Mouse (Mus musculus): ENCODE data around the gene Tenm3. TPM values are rescaled to one million over a fixed set of nuclear protein-coding genes. Genes with fewer than 3 reads are reported as not detected.

Gene Tenm3
- total RNA-seq, 2 experiments from 2014 or later: 78.0 to 80.1 TPM

DNA sequence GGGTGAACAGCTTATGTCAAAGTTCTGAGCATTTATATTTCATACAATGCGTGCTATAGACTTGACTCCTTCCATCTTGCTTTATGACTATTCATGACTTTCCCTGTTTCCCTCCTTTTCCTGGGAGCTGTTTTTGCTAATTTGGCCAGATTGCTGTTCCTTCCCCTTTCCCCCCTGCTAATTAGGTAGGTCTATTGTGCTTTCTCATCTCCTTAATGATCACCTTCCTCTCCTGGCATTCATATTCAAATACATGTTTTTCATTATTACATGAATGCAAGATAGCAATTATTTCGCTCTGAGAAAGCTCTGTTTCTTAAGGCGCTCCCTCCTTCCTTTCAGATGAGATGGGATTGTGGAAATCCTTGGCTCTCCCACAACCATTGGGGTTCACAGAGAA lies 178.6 kb downstream of the Tenm3 start:
- no peak overlapping the region for H3K27ac ChIP-seq
- H3K4me3 ChIP-seq: no peak overlapping the region
- no peak for DNase-seq (ENCODE audit: low spot score in 2 of 2)
- no peak for TF ChIP-seq CTCF (conservative IDR thresholded peaks at IDR 0.05)

DNA sequence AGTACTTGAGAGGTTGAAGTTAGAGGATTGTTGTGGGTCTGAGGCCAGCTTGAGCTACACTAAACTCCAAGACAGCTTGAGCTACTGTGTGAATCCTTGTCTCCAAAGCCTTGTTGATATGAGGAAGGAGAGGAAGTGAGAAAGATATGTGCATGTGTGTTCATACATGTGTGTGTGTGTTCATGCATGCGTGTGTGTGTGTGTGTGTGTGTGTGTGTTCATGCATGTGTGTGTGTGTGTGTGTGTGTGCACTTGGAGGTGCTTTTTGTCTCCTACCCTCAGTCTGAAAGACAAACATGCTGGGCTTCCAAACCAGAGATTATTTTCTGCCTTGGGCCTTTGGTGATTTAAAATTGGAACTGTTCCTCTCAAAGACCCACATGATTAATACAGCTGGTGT lies 184.5 kb downstream of the Tenm3 start:
- no peak for DNase-seq (ENCODE audit: low spot score in 2 of 2)
- no peak overlapping the region for H3K4me3 ChIP-seq
- no peak for TF ChIP-seq CTCF (conservative IDR thresholded peaks at IDR 0.05)
- H3K27ac ChIP-seq: no peak overlapping the region

DNA sequence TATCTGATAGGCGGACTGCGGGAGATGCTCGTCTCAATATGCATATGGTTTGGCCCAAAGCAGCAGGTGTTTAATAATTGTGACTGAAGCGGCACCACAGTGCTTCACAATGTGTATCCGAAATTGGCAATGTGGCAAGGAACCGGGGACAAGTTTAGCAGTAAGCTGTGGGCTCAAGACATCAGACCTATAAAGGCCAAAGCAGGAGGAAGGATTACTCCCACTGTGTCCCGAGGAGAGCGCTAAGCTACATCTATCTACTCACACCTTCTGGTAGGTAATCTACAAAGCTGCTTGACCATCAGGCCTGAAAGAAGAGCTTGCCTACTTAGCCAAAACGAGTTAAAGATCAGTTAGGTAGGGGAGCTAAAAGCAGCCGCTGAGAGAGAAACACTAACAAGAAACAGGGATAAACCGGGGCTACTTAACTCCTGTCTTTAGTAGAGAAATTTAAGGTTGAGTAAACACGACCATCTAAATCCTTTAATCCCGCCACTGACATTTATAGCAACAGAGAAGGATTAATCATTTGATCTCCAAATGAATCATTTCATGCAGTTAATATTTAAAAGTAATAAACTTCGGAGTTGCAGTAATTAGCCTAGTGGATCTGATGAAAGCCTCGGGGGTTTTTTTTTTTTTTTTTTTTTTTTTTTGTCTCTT lies 188.2 kb downstream of the Tenm3 start:
- no peak overlapping the region for H3K4me3 ChIP-seq
- TF ChIP-seq CTCF (conservative IDR thresholded peaks at IDR 0.05): no peak
- H3K27ac ChIP-seq: no peak overlapping the region
- DNase-seq (ENCODE audit: low spot score in 2 of 2): no peak

DNA sequence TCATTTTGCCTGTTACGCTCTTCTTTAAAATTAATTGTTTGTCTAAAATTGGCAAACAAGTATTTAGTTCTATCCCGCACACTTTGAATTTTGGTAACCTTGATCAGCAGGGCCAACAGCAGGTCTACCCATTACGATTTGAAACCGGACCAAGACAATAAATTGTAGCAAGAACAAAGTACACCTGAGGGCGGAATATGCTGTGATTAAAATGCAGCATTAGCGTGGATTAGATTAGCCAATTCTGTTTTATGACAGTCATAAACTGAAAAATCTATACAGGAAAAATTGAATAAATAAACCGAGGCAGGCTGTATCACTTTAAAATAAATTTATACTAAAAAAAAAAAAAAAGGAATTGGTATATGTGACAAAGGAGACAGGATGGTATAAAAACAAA lies 193.9 kb downstream of the Tenm3 start:
- Histone ChIP-seq H3K27ac (no peak overlapping the region), H3K4me3 (no peak overlapping the region)
- DNase-seq (ENCODE audit: low spot score in 2 of 2): no peak
- no peak for TF ChIP-seq CTCF (conservative IDR thresholded peaks at IDR 0.05)

DNA sequence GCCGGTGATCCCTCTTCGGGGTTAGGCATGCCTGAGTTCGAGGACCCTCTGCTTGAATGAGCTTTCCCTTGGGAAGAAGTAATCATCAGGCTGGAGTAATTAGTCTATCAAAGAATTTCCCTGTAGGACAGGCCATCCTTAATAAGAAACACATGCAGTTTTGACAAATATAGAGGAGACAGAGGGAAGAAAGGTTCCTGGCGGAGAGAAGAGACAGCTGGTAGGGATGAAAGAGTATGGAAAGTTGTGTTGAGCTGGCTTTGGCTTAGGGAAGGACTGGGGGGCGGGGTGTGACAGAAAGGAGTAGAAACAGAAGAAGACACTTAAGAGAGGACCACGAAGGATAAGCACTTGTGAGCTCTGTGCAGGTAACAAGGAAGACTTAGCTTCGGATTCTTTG lies 194.3 kb downstream of the Tenm3 start:
- Histone ChIP-seq H3K27ac (no peak overlapping the region), H3K4me3 (no peak overlapping the region)
- DNase-seq (ENCODE audit: low spot score in 2 of 2): no peak
- TF ChIP-seq CTCF (conservative IDR thresholded peaks at IDR 0.05): no peak

DNA sequence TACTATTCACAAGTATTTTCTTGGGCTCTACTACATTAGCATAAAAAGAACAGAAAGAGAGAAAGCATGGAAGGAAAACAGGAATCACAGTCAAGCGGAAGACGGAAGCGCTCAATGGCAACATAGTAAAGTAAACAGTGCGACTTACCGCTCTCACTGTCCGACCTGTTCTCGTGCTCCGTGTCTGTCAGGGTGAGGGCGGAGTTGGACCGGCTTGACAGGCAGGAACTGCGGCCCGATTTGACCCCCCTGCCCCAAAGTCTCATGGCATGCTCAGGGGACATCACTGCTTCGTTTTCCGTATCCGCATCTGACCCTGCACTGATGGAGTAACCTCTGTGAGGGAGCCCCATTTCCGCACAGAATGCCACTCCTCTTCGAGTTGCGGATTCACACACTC lies 197.6 kb downstream of the Tenm3 start:
- no peak for TF ChIP-seq CTCF (conservative IDR thresholded peaks at IDR 0.05)
- Histone ChIP-seq H3K27ac (no peak overlapping the region), H3K4me3 (peak overlapping the region; percentile 49)
- DNase-seq (ENCODE audit: low spot score in 2 of 2): no peak

DNA sequence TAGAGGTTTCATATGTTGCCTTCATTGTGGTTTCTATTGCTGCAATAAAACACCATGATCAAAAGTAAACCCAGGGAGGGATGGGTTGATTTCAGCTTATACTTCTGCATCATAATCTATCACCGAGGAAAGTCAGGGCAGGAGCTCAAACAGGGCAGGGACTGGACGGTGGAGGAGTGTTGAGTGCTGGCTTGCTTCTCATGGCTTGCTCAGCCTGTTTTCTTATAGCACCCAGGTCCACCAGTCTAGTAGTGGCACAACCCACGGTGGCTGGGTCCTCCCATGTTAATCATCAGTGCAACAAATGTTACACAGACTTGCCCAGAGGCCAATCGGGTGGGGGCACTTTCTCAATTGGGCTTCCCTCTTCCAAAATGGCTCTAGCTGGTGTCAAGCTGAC lies 205.6 kb downstream of the Tenm3 start:
- no peak overlapping the region for H3K27ac ChIP-seq
- no peak for TF ChIP-seq CTCF (conservative IDR thresholded peaks at IDR 0.05)
- no peak overlapping the region for H3K4me3 ChIP-seq
- no peak for DNase-seq (ENCODE audit: low spot score in 2 of 2)

DNA sequence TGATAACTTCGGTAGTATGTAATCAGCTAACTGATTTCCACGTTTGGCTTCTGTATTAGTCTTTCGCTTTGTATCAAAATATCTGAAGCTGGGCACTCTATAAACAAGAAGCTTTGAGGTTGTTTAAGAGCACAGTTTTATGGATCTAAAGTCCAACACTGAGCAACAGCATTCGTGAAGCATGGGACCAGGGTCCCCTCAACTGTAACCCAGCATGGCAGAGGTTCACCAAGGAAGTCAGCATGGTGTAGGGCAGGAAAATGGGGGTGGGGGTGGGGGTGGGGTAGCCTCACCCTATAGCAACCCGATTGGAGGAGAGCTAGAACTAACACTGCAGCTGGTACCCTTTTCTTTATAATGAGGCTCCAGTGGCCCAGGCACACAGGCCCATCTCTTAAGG lies 206.8 kb downstream of the Tenm3 start:
- DNase-seq (ENCODE audit: low spot score in 2 of 2): no peak
- Histone ChIP-seq H3K4me3 (no peak overlapping the region), H3K27ac (no peak overlapping the region)
- no peak for TF ChIP-seq CTCF (conservative IDR thresholded peaks at IDR 0.05)

DNA sequence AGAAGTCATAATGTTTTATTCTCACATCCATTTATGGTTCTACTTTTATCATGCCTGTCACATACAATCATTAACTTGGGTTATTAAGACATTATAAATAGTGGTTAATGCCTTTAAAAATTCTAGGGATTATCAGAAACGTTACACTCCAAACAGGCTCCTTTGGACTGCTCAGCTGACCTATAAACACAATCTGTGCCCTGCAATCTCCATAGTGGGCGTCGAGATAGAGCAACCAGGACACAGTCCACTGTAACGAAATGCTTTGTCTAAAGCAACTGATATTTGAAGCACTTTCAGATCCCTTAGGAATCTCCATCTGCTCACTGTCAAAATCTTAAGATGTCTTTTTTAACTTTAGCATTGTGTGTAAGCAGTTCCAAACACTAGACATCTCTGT lies 207.9 kb downstream of the Tenm3 start:
- no peak for DNase-seq (ENCODE audit: low spot score in 2 of 2)
- Histone ChIP-seq H3K4me3 (no peak overlapping the region), H3K27ac (no peak overlapping the region)
- no peak for TF ChIP-seq CTCF (conservative IDR thresholded peaks at IDR 0.05)

DNA sequence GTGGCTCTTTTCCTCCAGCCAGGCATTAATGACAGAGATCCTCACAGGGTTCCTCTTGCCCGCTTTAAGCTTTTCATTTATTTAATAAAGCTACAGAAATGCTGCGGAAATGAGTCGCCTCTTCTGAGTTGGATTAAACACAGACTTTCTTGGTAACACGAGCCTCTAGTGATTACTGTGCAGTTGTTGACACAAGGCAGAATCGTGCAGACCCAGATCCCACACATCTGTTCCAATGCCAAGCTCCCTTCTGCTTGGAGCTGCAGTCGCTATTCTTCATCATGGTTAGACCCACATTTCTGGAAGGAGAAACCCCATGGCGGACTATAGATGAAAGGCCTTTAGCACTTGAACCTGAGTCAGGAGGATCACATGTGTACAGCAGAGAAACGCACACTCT lies 210.3 kb downstream of the Tenm3 start:
- H3K4me3 ChIP-seq: no peak overlapping the region
- no peak for DNase-seq (ENCODE audit: low spot score in 2 of 2)
- TF ChIP-seq CTCF (conservative IDR thresholded peaks at IDR 0.05): no peak

DNA sequence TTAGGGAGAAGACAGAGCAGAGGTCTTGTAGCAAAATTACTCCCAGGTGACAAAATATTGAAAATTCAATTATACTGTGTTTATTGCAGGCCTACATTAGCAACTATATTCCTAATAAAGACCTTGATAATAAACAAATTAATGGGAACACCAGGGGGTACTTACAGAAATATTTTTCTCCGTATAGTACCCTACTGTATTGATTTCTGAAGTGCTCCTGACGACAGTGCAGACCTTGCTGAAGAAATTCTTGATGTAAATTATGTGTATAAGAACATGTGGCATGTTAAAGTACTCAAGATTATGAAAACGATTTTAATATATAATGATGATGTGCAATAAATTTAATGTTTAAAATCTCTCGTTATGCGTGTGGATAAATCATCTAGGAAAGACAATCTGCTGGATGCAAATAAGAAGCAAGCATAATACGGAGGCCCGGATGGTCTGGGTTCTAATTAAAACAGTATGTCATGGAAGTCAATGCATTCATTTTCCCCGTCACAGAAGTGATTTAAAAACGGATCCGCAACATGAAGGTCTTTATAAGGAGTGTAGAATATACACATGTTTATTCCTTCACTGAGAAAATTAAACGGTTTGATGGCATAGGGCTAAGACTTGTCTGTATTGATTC lies 221.1 kb downstream of the Tenm3 start:
- Histone ChIP-seq H3K4me3 (no peak overlapping the region), H3K27ac (no peak overlapping the region)
- no peak for DNase-seq (ENCODE audit: low spot score in 2 of 2)
- no peak for TF ChIP-seq CTCF (conservative IDR thresholded peaks at IDR 0.05)

More for the DNA sequence above, 210.3 kb downstream of the Tenm3 start:
- H3K27ac ChIP-seq: no peak overlapping the region

DNA sequence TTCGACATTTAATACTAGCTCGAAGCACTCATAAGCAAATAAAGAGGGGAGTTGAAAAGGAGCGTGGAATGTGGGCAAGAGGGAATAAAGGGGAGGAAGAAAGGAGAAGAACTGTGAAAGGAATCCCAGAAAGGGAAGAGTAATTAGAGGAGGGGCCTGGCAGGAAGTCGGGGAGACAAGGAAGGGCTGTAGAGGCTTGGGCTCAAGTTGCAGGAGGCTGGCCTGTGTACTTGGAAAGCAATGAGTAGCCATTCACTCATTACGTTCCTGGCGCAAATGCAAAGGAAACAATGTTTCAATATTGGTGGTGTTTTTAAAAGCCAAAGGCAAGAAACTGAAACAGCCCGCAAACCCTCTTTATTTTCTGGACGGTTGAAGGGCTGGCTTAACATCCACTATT lies 228.7 kb downstream of the Tenm3 start:
- peak in 1 of 2 experiments; percentile 22 for DNase-seq (ENCODE audit: low spot score in 2 of 2)
- TF ChIP-seq CTCF (conservative IDR thresholded peaks at IDR 0.05): no peak
- H3K27ac ChIP-seq: no peak overlapping the region

DNA sequence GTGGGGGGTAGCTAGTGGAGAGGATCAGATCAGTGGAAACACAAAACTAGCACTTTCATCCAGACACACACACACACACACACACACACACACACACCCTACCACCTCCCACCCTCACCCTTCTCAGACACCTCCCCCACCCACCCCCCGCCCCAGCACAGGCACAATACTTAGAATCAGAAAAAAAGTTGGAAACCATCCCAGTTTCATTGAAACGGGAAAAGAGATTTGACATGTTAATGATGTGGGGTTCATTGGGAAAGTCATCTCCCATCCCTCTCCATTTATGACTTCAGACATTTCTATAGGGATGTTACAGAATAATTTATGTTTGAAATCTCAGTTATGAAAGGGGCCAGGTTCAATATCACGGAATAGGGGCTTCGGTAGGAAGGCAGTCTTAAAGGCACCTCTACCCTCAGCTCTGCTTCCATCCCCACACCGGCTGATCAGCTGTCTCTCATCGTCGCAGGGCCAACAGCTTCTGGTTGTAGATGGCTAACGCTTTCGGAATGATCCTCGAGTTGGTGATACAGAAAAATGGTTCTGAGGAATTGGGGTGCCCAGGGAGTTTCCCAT lies 231.7 kb downstream of the Tenm3 start:
- TF ChIP-seq CTCF (conservative IDR thresholded peaks at IDR 0.05): no peak
- H3K4me3 ChIP-seq: no peak overlapping the region
- no peak overlapping the region for H3K27ac ChIP-seq
- no peak for DNase-seq (ENCODE audit: low spot score in 2 of 2)

More for the DNA sequence above, 228.7 kb downstream of the Tenm3 start:
- H3K4me3 ChIP-seq: no peak overlapping the region

DNA sequence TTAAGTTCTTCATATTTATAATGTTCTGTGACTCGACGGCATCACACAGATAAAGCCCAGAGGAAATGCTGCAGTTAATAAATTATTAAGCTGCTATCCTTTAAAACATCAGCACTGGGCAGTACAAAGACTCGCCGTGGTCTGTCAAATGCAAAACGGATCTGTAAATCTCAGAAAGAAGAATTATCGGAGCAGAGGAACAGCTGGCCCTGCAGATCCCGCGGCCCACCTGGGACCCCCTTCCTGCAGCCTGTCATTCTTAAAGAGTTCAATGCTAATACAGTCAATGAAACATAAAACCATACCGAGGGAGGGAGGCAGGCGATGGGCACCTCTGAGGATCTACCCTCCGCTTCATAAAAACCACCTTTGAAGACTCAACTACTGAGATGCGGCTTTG lies 232.6 kb downstream of the Tenm3 start:
- Histone ChIP-seq H3K27ac (no peak overlapping the region), H3K4me3 (no peak overlapping the region)
- no peak for TF ChIP-seq CTCF (conservative IDR thresholded peaks at IDR 0.05)
- DNase-seq (ENCODE audit: low spot score in 2 of 2): no peak
